Mouse (Mus musculus) embryonic fibroblast, embryonic 13.5 days (primary cell): ENCODE data around the gene Timm29. TPM values are rescaled to one million over a fixed set of nuclear protein-coding genes. Genes with fewer than 3 reads are reported as not detected.
"Not testable (repeated sequence)": the region's sequence is repeated elsewhere in the genome, so short reads cannot be mapped to it uniquely, and the experiment has no call there.

ENCODE experiments used
- H3K27ac ChIP-seq: 2 replicates; pipeline ENCODE4 v1.5.1; 2012; ENCODE audit warnings: low read length, control low read depth, inconsistent platforms; ENCODE audit not compliant: insufficient read depth
- H3K4me1 ChIP-seq: 2 replicates; pipeline ENCODE4 v1.6.1; 2011; ENCODE audit warnings: low read length; ENCODE audit not compliant: control insufficient read depth, insufficient read depth
- H3K4me3 ChIP-seq: 2 replicates; pipeline ENCODE4 v1.5.1; 2011; ENCODE audit warnings: mild to moderate bottlenecking, control low read depth, low read length; ENCODE audit not compliant: insufficient read depth
- CTCF ChIP-seq: IDR thresholded peaks from 2 replicates; pipeline ENCODE4 v1.5.1; 2011; ENCODE audit warnings: mild to moderate bottlenecking, control low read depth, low read length, moderate library complexity, borderline replicate concordance; ENCODE audit not compliant: insufficient read depth
- POLR2A ChIP-seq: IDR thresholded peaks from 2 replicates; pipeline ENCODE4 v1.6.1; 2011; ENCODE audit warnings: low read depth, mild to moderate bottlenecking, control low read depth, low read length, moderate library complexity
- polyA plus RNA-seq: library from polyadenylated mRNA; stranded (reverse); fragments of >200 nt; gene quantifications from 2 replicates; pipeline ENCODE4 v1.2.4, GENCODE M21; 2011; ENCODE audit warnings: low read depth; ENCODE audit not compliant: missing spikeins, insufficient read length

Gene Timm29
- polyA plus RNA-seq, 1 experiment: 31.6 TPM

DNA sequence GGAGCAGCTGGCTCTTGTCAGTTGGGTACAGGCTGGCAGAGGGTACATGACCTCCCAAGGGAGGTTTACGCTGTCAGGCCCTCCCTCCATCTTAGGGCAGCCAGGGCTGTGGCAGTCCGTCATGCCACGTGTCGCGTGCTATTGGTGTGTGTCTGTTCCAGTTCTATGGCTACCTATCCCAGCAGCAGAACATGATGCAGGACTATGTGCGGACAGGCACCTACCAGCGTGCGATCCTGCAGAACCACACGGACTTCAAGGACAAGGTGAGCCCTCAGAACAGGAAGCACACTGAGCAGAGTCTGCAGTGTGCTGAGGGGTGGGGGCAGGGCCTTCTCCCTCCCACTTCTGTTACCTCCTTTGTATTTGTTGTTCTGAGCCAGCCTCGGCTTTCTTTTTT lies 17.3 kb upstream of the Timm29 start:
- Histone ChIP-seq H3K4me3 (no peak overlapping the region), H3K4me1 (no peaks in the 10 kb centered on the region), H3K27ac (no peak overlapping the region)
- TF ChIP-seq POLR2A: no peak
- TF ChIP-seq CTCF: no peak

DNA sequence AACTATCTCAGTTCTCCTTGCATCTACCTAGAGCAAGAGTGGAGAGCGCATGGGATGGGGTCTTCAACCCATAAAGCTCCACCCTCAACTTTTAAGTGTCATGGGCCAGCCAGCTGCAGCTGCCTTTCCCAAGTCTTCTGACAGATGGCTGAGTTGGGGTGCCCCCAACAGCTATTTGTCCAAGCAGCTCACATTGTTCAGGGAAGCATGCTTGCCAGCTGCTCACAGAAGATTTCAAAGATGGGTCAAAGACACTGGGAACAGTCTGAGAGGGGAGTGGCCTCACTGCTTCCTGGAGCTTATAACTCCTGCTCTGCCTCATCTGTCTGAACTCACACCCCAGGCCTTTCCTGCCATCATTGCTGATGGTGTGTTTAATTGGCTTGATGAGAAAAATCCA lies 16.2 kb upstream of the Timm29 start:
- no peak overlapping the region for H3K27ac ChIP-seq
- TF ChIP-seq CTCF (no peak), POLR2A (no peak)
- no peak overlapping the region for H3K4me3 ChIP-seq
- H3K4me1 ChIP-seq: no peaks in the 10 kb centered on the region

DNA sequence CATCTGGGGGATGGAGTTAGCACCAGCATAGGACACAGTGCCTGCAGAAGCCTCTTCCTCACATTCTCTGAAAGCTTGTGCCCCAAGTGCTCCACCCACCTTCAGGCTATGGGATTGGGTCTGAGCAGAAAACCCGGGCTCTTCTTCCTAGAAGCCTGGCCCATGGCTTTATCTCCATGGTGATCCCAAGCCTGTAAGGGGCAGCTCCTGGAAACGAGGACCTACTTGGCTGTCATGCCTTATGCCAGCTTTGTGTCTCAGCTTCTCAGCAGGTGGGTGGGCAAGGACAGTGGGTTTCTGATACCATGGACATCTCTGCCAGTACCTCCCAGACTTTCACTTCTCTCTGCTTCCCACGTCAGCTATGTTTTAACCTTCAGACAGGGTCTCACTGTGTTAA lies 14.3 kb upstream of the Timm29 start:
- TF ChIP-seq POLR2A: no peak
- no peak for TF ChIP-seq CTCF
- Histone ChIP-seq H3K4me1 (no peaks in the 10 kb centered on the region), H3K4me3 (no peak overlapping the region), H3K27ac (no peak overlapping the region)

DNA sequence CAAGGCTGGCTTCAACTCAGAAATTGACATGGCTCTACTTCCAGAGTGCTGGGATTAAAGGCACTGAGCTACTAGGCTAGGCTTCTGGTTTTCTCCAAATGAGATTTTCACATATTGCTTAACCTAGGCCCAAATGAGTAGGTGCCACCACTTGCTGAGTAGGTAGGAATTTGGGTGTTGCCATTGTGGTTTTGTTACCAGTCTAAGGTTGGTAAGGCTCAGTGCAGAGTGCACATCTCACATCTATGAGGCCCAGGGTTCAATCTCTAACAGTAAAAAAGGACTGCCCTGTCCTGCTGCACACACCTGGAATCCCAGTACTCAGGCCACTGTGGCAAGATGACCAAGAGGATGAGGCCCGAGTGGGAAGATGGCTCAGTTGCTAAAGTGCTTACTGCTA lies 7.1 kb upstream of the Timm29 start:
- Histone ChIP-seq H3K4me3 (no peak overlapping the region), H3K27ac (no peak overlapping the region), H3K4me1 (no peaks in the 10 kb centered on the region)
- TF ChIP-seq POLR2A (no peak), CTCF (no peak)

DNA sequence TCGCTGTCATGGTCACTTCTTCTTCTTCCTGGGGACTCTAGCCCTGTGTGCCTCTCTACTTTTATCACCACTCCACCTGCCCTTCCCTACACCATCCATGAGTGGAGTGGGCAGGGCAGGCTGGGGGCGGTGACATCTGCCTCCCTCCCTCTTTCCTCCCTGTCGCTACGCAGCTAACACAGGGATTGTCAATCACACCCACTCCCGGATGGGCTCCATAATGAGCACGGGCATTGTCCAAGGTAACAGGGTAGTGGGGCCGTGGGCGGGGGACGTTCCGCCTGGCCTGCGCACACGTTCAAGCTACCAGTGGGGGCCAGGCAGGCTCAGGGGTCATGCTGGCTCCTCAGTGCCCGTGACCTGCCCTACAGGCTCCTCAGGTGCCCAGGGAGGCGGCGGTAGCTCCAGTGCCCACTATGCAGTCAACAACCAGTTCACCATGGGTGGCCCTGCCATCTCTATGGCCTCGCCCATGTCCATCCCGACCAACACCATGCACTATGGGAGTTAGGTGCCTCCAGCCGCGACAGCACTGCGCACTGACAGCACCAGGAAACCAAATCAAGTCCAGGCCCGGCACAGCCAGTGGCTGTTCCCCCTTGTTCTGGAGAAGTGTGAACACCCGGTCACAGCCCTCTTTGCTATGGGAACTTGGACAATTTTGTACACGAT lies 4.7 kb upstream of the Timm29 start:
- no peak overlapping the region for H3K4me3 ChIP-seq
- no peak for TF ChIP-seq POLR2A
- TF ChIP-seq CTCF: no peak
- H3K27ac ChIP-seq: no peak overlapping the region
- H3K4me1 ChIP-seq: no peaks in the 10 kb centered on the region

DNA sequence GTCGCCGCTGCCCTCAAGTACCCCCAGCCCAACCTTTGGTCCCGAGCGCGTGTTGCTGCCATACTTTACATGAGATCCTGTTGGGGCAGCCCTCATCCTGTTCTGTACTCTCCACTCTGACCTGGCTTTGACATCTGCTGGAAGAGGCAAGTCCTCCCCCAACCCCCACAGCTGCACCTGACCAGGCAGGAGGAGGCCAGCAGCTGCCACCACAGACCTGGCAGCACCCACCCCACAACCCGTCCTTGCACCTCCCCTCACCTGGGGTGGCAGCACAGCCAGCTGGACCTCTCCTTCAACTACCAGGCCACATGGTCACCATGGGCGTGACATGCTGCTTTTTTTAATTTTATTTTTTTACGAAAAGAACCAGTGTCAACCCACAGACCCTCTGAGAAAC lies 4.2 kb upstream of the Timm29 start:
- no peaks in the 10 kb centered on the region for H3K4me1 ChIP-seq
- H3K27ac ChIP-seq: no peak overlapping the region
- no peak for TF ChIP-seq POLR2A
- no peak for TF ChIP-seq CTCF

DNA sequence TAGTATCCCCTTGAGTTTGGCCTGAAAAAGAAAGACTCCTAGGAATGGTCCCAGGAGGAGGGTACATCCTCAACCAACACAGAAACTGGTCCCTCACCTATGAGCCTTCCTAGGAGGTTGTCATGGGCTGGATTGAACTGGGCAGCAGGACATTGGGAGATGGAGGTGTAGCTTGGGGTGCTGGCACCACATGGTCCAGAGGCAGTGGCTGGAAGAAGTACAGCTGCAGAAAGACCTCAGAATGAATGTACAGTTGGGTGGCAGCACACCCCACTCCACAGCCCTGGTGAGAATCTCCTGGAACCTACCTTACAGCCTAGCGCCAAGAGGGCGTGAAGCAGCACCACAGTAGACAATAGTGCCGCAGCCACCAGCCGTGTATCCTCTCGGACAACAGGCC lies 3.0 kb upstream of the Timm29 start:
- no peaks in the 10 kb centered on the region for H3K4me1 ChIP-seq
- no peak overlapping the region for H3K4me3 ChIP-seq
- no peak overlapping the region for H3K27ac ChIP-seq
- TF ChIP-seq CTCF: no peak
- TF ChIP-seq POLR2A: no peak

More for the DNA sequence above, 4.2 kb upstream of the Timm29 start:
- no peak overlapping the region for H3K4me3 ChIP-seq

DNA sequence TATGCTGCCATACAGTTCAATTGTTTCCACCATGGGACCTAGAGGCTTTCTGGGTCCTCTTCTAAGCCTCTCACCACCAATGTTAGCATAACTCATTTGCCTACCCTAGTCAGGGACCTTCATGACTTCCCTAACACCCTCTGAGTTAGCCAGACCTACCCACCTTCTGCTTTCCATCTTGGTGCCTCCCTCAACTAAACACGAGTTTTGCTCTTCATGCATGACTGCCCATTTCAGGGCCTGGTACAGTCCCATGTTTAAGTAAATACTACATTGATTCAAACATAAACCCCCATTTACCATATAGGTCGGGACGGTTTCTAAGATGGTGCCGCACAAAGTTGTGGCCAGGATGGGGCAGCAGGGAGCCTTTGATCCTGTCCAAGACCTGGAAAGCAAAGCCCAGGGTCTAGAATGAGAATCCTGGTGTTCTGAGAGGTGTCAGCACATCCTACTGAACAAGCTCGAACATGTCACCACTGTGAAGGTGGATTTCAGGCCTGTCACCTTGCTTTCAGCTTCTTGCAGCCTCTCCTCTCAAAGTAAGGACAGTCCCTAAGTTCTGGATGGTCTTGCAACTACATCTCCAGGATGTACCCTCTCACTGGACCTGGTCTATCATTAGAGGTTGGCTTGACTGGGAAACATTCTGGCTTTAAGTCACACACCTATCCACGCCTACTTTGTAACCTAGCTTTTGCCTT lies 1.2 kb upstream of the Timm29 start:
- Histone ChIP-seq H3K4me3 (no peak overlapping the region), H3K27ac (no peak overlapping the region), H3K4me1 (no peaks in the 10 kb centered on the region)
- no peak for TF ChIP-seq POLR2A
- no peak for TF ChIP-seq CTCF

DNA sequence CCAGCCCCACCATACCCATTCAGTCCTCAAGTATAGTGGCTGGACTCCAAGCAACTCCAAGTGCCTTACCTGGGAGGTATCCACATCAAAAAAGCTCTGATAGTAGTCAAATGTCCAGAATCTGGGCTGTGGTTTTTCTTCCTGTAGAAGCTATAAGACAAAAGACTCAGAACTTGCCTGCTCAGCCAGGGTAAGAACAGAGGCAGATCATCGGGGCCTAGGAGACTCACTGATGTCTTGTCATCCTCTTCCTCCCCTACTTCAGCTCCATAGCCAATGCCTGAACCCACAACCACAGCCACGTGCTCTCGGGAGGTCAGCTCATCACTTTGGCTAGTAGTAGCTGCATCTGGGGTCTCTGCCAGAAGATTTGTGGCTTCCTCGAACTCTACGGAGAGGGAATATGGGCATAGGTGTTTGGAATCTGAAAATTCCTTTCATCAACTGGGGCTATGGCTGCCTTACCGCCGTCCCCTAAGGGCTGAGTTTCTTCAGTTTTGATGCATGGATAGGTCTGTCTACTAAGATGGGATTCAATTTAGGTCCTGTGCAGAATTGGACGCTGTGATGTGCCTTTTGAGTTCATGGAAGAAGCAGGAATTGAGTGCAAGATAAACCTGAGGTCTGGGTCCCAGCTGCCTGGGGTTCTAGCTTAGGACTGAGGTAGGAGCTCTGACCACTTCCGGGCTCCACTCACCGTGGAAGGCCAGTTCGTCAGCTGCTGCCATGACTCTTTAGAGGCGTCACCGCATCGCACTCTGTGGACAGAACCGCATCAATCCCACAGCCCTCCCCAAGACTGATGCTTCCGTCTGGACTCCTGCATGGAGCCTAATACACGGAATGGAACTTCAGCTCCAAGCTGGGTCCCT lies 455 bp upstream of the Timm29 start:
- Histone ChIP-seq H3K4me3 (peak overlapping the region; percentile 34), H3K4me1 (no peaks in the 10 kb centered on the region), H3K27ac (peak overlapping the region; percentile 3; the same call in 1 of the 2 replicates)
- TF ChIP-seq CTCF (no peak), POLR2A (no peak)

DNA sequence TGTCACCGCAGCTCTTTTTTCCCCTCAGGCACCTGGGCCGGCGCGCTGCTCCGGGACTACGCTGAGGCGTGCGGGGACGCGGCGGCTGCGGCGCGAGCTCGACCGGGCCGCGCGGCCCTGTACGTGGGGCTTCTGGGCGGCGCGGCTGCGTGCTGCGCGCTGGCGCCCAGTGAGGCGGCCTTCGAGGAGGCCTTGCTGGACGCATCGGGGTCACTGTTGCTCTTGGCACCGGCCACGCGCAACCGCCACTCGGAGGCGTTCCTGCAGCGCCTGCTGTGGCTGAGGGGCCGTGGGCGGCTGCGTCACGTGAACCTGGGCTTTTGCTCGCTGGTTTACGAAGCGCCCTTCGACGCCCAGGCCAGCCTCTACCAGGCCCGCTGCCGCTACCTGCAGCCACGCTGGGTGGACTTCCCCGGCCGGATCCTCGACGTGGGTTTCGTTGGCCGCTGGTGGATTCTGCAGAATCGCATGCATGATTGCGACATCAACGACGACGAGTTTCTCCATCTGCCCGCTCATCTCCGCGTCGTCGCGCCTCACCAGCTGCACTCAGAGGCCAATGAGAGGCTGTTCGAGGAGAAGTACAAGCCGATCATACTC lies 700 bp downstream of the Timm29 start:
- Histone ChIP-seq H3K4me1 (no peaks in the 10 kb centered on the region), H3K27ac (peak overlapping the region; percentile 57), H3K4me3 (peak overlapping the region; percentile 66)
- TF ChIP-seq CTCF (no peak), POLR2A (peak; percentile 46; the same call in 1 of the 2 replicates)

DNA sequence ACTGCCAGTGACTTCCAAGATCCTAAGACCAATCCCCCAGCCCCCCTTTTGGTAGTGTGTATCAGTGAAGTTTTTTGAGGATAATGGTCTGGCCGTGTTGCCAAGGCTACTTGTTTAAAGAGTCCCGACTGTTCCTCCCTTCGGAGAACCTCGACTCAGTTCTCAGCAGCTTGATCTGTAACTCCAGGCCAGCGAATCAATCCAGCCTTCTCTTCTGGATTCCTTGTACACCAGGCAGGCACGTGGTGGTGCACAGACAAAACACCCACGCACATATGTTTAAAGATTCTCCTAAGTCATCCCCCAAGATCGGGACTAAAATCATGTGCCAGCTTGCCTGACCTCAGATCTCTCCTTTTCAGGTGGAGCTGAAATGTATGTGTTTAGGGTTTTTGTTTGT lies 1.8 kb downstream of the Timm29 start:
- not testable (repeated sequence) for H3K27ac ChIP-seq, H3K4me1 ChIP-seq
- H3K4me3 ChIP-seq: peak overlapping the region; percentile 66
